Mouse (Mus musculus) thymus, adult 2 months (tissue): ENCODE results near the gene Cyb561d1. TPM values are rescaled to one million over a fixed set of nuclear protein-coding genes. Genes with fewer than 3 reads are reported as not detected.
A peak's percentile ranks its signal among the peaks of the same experiment; 100 is the strongest.
"Not testable (repeated sequence)": the region's sequence is repeated elsewhere in the genome, so short reads cannot be mapped to it uniquely, and the experiment has no call there.

Experiments used
- DNase-seq: peaks from one replicate; pipeline ENCODE4 v3.0.0; 2021
- H3K27ac ChIP-seq: fragments of 200-500 bp; 2 replicates; pipeline ENCODE4 v1.5.1; 2012; ENCODE audit warnings: low read length, control low read depth; ENCODE audit not compliant: control insufficient read depth, insufficient read depth
- H3K27me3 ChIP-seq: fragments of 200-500 bp; 2 replicates; pipeline ENCODE4 v1.6.1; 2012; ENCODE audit warnings: mild to moderate bottlenecking, low read length, moderate library complexity, mixed read lengths; ENCODE audit not compliant: control insufficient read depth, insufficient read depth
- H3K36me3 ChIP-seq: fragments of 200-500 bp; 2 replicates; pipeline ENCODE4 v1.6.1; 2012; ENCODE audit warnings: mild to moderate bottlenecking, low read length, moderate library complexity; ENCODE audit not compliant: control insufficient read depth, insufficient read depth
- H3K4me1 ChIP-seq: fragments of 200-500 bp; replicated peaks from 2 replicates; pipeline ENCODE4 v1.6.1; 2012; ENCODE audit warnings: low read length; ENCODE audit not compliant: control insufficient read depth, insufficient read depth
- H3K4me3 ChIP-seq: fragments of 200-500 bp; 2 replicates; pipeline ENCODE4 v1.5.1; 2012; ENCODE audit warnings: mild to moderate bottlenecking, low read length, control low read depth, moderate library complexity; ENCODE audit not compliant: control insufficient read depth, insufficient read depth
- CTCF ChIP-seq: fragments of 200-500 bp; IDR thresholded peaks from 2 replicates; pipeline ENCODE4 v1.5.1; 2012; ENCODE audit warnings: mild to moderate bottlenecking, control low read depth, low read length, moderate library complexity, borderline replicate concordance; ENCODE audit not compliant: control insufficient read depth, poor library complexity, insufficient read depth; ENCODE audit errors: extremely low read depth
- POLR2A ChIP-seq: fragments of 200-500 bp; IDR thresholded peaks from 2 replicates; pipeline ENCODE4 v1.6.1; 2012; ENCODE audit warnings: mild to moderate bottlenecking, low read length, control low read depth, moderate library complexity; ENCODE audit not compliant: control insufficient read depth, poor library complexity, insufficient read depth; ENCODE audit errors: extremely low read depth
- WGBS: fragments of 180-500 bp; shearing (Covaris S2); methylation state at CpG from one replicate; pipeline ENCODE4 v1.1.7; 2018; 5-methylcytosine and 5-hydroxymethylcytosine counted together
- polyA plus RNA-seq: library from polyadenylated mRNA; depleted of rRNA; stranded (reverse); fragments of >200 nt; gene quantifications from 2 replicates; pipeline ENCODE4 v1.2.3, GENCODE M21; 2012; rRNA removed

The Cyb561d1 gene
- polyA plus RNA-seq: 21.9 and 23.0 TPM in 2 replicates

DNA sequence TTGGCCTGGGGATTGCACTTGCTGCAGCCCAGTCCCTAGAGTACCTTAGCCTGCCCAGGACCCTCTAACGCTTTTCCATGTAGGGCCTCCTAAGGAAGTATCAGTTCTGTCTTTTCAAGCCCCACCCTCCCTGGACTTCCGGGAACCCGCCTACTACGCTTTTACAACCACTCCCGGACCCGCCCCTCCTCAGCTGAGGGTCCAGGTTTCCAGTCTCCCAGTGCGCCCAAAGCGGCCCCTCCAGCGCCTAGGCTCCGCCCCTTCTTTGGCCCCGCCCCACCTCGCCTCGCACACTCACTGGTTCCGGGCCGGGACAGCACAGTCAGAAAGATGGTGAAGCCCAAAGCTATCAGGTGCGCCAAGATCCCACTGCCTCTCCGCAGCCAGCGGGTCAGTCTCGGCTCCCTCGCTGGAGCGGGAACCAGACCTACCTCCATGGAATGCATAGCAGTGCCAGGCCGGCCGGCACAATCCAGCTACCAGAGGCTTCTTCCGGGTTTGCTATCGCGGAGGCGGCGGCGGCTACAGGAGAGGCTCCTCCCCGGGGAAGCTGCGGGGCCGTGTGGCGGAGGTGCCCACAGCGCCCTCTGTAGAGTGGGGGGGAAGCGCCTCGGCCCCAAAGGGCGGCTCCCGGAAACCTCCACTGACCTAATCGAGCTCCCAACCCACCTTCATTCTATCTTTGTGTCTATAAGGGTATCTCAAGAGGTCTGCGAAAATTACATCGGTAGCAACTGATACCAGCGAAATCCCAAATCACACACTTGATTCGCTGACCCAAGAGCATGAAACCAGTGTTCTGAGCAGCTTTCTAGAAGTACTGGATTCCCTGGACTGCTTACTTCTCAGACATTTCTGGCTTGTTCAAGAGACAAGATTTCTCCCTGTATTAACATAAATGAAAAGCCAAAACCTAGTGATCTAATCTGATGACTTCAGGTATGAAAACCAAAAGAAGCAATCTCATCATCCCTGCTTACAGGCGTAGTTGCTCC is at the start of gene Cyb561d1:
Gene Cyb561d1, minus strand, starts transcription at position 884 of the 995 bp plus-strand sequence.
- Histone ChIP-seq H3K4me3 (peak within 1 kb of the TSS; percentile 96), H3K27ac (peak within 1 kb of the TSS; percentile 80), H3K4me1 (peaks cover 13% of the 10 kb centered on the region), H3K27me3 (no peaks in the 10 kb centered on the region), H3K36me3 (no peaks in the 10 kb centered on the region)
- TF ChIP-seq CTCF: peak; percentile 72; the same call in 1 of the 2 replicates
- TF ChIP-seq POLR2A: peak; percentile 87
- 3% methylated on average over 44 of the region's 44 CpGs for WGBS
- peak; percentile 98 for DNase-seq

DNA sequence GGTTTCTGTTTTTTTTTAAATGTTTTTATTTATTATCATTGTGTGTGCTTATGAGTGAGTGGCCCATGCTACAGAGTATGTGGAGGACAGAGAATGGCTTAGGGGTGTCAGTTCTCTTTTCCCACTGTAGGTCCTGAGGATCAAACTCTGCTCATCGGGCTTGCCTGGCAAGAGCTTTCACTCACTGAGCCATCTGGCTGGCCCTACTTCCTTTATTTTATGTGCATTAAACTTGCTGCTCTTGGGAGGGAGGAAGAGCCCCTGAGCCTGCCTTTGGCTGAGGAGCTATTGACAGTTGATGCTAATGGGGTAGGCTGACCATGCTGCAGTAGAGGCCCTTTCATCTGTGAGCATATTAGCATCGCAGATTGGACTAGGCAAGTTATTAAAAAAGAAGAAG is 45.8 kb upstream of the Cyb561d1 start:
- no peak overlapping the region for H3K27ac ChIP-seq
- TF ChIP-seq CTCF: no peak
- TF ChIP-seq POLR2A: no peak
- H3K4me1 ChIP-seq: no peaks in the 10 kb centered on the region
- DNase-seq: no peak
- H3K36me3 ChIP-seq: no peaks in the 10 kb centered on the region
- 44% methylated on average over 2 of the region's 2 CpGs for WGBS
- no peak overlapping the region for H3K4me3 ChIP-seq
- H3K27me3 ChIP-seq: no peaks in the 10 kb centered on the region

DNA sequence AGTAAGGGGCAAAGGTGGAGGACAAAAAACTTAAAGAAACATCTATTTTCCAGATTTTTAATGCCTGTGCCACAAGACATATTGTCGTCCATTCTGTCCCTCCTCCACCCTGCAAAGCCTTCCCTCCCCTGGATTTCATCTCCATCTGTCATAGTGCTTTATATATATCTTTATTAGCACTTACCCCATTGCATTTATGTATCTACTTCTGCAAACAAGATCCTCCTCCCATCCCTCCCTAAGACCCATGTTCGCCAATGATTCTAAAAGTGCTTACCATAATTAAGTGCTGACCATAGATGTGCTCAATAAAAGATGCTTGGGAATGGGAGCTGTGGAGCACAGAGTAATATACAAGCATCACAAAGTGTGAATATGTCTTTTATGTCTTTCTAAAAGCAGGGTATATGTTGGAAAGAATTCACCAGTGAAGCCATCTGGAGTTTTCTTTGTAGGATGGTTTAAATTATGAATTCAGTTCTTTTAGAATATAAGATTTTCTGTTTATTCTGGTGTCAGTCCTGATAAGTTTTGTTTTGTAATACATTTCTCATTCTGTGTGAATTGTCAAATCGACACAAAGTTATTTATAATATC is 40.3 kb upstream of the Cyb561d1 start:
- H3K27ac ChIP-seq: no peak overlapping the region
- H3K4me1 ChIP-seq: no peaks in the 10 kb centered on the region
- no peaks in the 10 kb centered on the region for H3K36me3 ChIP-seq
- no peak overlapping the region for H3K4me3 ChIP-seq
- no peaks in the 10 kb centered on the region for H3K27me3 ChIP-seq
- no peak for DNase-seq
- WGBS: 95% methylated on average over 3 of the region's 3 CpGs
- TF ChIP-seq POLR2A (no peak), CTCF (no peak)

DNA sequence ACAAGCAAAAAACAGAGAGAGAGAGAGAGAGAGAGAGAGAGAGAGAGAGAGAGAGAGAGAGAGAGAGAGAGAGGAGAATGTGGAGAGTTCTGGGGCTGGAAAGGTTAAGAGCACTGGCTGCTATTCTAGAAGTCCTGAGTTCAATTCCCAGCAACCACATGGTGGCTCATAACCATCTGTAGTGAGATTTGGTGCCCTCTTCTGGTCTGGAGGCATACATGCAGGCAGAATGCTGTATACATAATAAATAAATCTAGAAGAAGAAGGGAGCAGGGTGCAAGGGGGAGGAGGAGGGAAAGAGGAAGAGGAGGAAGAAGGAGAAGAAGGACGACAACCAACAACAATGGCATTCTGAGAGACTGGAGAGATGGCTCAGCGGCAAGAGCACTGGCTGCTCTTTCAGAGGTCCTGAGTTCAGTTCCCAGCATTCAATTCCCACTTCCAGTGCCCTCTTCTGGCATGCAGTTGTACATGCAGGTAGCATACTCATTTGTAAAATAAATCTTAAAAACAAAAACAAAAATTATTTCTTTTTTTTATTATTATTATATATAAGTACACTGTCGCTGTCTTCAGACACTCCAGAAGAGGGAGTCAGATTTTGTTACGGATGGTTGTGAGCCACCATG is 36.6 kb upstream of the Cyb561d1 start:
- H3K27me3 ChIP-seq, H3K4me1 ChIP-seq, H3K27ac ChIP-seq, DNase-seq, H3K36me3 ChIP-seq, H3K4me3 ChIP-seq: not testable (repeated sequence)
- WGBS: 89% methylated on average over 4 of the region's 4 CpGs

DNA sequence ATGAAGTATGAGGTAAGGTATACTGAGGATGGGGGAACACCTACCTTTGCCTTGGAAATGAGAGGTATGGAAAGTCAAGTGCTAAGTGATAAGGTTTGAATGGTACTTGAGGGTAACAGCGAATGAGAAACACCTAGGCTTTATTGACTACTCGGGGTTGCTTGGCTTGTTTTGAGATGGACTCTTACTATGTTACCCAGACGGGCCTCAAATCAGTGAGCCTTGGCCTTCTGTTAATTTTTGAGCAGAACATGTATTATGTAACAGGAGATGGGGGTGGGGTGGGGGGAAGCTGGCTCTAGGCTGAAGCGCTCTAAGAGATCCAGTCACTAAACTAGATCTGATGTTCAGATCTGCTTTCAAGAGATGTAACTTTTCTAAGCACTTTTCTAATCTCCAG is 30.6 kb upstream of the Cyb561d1 start:
- no peak overlapping the region for H3K27ac ChIP-seq
- H3K4me3 ChIP-seq: no peak overlapping the region
- DNase-seq: no peak
- H3K27me3 ChIP-seq: peaks cover 2% of the 10 kb centered on the region
- peaks cover under 1% of the 10 kb centered on the region for H3K4me1 ChIP-seq
- TF ChIP-seq POLR2A: no peak
- WGBS: 91% methylated on average over 4 of the region's 4 CpGs
- no peaks in the 10 kb centered on the region for H3K36me3 ChIP-seq

DNA sequence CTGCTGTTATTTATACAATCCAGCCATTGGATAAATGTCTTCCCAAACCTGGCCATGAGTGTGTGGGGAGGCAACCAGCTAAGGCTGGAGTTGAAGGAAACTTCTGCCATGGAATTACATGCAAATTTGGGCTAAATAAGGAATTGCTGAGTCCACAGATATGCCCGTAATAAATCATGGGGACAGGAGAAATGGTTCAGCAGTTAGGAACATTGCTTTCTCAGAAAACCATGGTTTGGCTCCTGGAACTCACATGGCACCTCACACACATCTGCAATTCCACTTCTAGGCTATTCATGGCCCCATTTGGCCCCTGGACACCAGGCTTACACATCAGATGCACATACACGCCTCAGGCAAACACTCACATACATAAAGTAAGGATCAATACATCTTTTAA is 26.5 kb upstream of the Cyb561d1 start:
- Histone ChIP-seq H3K4me3 (no peak overlapping the region), H3K36me3 (no peaks in the 10 kb centered on the region), H3K4me1 (peaks cover 7% of the 10 kb centered on the region), H3K27me3 (peaks cover 16% of the 10 kb centered on the region), H3K27ac (no peak overlapping the region)
- 89% methylated on average over 2 of the region's 2 CpGs for WGBS
- DNase-seq: no peak
- TF ChIP-seq CTCF (no peak), POLR2A (no peak)
